Mouse (Mus musculus) liver, postnatal 0 days (tissue): ENCODE data around the gene Luzp1. TPM values are rescaled to one million over a fixed set of nuclear protein-coding genes. Genes with fewer than 3 reads are reported as not detected.

Experiments
- ATAC-seq: fragments of 200-750 bp; cut with Nextera tagmentation; 2 replicates; pipeline ENCODE4 v1.8.0; 2017; ENCODE audit warnings: mild to moderate bottlenecking, moderate library complexity
- DNase-seq: peaks from one replicate; pipeline ENCODE4 v3.0.0-alpha.2; 2016
- H3K27ac ChIP-seq: fragments of 300-500 bp; sonication (generic); 2 replicates; pipeline ENCODE4 v1.5.1; 2014; ENCODE audit warnings: antibody characterized with exemption, moderate library complexity, mild to moderate bottlenecking, low read depth
- H3K27me3 ChIP-seq: fragments of 300-500 bp; sonication (generic); 2 replicates; pipeline ENCODE4 v1.6.1; 2014; ENCODE audit warnings: low read length, control low read depth, mixed read lengths; ENCODE audit not compliant: insufficient read depth
- H3K36me3 ChIP-seq: fragments of 300-500 bp; sonication (generic); replicated peaks from 2 replicates; pipeline ENCODE4 v1.6.1; 2014; ENCODE audit warnings: mild to moderate bottlenecking, control low read depth, low read length, moderate library complexity, mixed read lengths; ENCODE audit not compliant: insufficient read depth
- H3K4me1 ChIP-seq: fragments of 300-500 bp; sonication (generic); 2 replicates; pipeline ENCODE4 v1.6.1; 2014; ENCODE audit warnings: antibody characterized with exemption, mild to moderate bottlenecking, control low read depth; ENCODE audit not compliant: insufficient read depth
- H3K4me2 ChIP-seq: fragments of 300-500 bp; sonication (generic); 2 replicates; pipeline ENCODE4 v1.6.1; 2014; ENCODE audit warnings: low read depth, mild to moderate bottlenecking, low read length, moderate library complexity, mixed read lengths
- H3K4me3 ChIP-seq: fragments of 300-500 bp; sonication (generic); 2 replicates; pipeline ENCODE4 v1.5.1; 2014; ENCODE audit warnings: low read depth, low read length
- H3K9ac ChIP-seq: fragments of 300-500 bp; sonication (generic); replicated peaks from 2 replicates; pipeline ENCODE4 v1.6.1; 2014; ENCODE audit warnings: mild to moderate bottlenecking, moderate library complexity
- H3K9me3 ChIP-seq: fragments of 300-500 bp; sonication (generic); 2 replicates; pipeline ENCODE4 v1.6.1; 2016; ENCODE audit warnings: mild to moderate bottlenecking, control low read depth, low read length, mixed read lengths
- CTCF ChIP-seq: sonication (generic); IDR thresholded peaks from 2 replicates; pipeline ENCODE4 v1.5.1; 2016; ENCODE audit warnings: antibody characterized with exemption, low read depth
- EP300 ChIP-seq: IDR thresholded peaks from 2 replicates; pipeline ENCODE4 v1.6.1; 2016; ENCODE audit warnings: antibody characterized with exemption, low read depth, mild to moderate bottlenecking
- WGBS: fragments of 180-500 bp; shearing (Covaris S2); extraction: QIAGEN DNeasy Blood & Tissue Kit; methylation state at CpG from one replicate; pipeline ENCODE4 v1.1.7; 2014; ENCODE audit not compliant: insufficient replicate concordance; 5-methylcytosine and 5-hydroxymethylcytosine counted together
- polyA plus RNA-seq: library from polyadenylated mRNA; unstranded; fragments of >200 nt; fragmentation: Nextera tagmentation; extraction: Ambion mirVana; gene quantifications from 2 replicates; pipeline ENCODE4 v1.2.1, GENCODE M21; 2015

Luzp1 gene
- polyA plus RNA-seq, 1 experiment from 2014 or later: 18.1 TPM

GRCm38 (mm10) chr4:136602568-136602967 is 133.0 kb downstream of the Luzp1 start, which contains the start of gene Kdm1a:
Gene Kdm1a, minus strand, starts transcription at chr4:136602723.
- DNase-seq (peak; percentile 97), ATAC-seq (peak; percentile 94)
- no peaks in the 10 kb centered on the region for H3K27me3 ChIP-seq
- peak within 1 kb of the TSS; percentile 92 for H3K27ac ChIP-seq
- under 1% methylated on average over 39 of the region's 45 CpGs for WGBS
- H3K9me3 ChIP-seq: no peaks in the 10 kb centered on the region
- TF ChIP-seq EP300 (no peak), CTCF (peak; percentile 98)
- H3K4me3 ChIP-seq: peak within 1 kb of the TSS; percentile 78
- H3K4me2 ChIP-seq: peak within 1 kb of the TSS; percentile 74
- peaks cover 16% of the 10 kb centered on the region for H3K4me1 ChIP-seq
- no peaks in the 10 kb centered on the region for H3K36me3 ChIP-seq
- peak within 1 kb of the TSS; percentile 88 for H3K9ac ChIP-seq

Other genes with a start within 250 kb of the Luzp1 start
- 37.6 and 41.7 TPM in 2 replicates for gene Tcea3, start 222.0 kb upstream of the Luzp1 start, polyA plus RNA-seq
- 1.6 and 1.9 TPM in 2 replicates for gene Zfp46, start 185.1 kb upstream of the Luzp1 start, polyA plus RNA-seq
- 36.6 and 39.1 TPM in 2 replicates for gene Hnrnpr, start 158.8 kb upstream of the Luzp1 start, polyA plus RNA-seq
- not detected in 2 replicates for gene Htr1d, start 46.2 kb upstream of the Luzp1 start, polyA plus RNA-seq
- gene 6030445D17Rik, start 7.5 kb upstream of the Luzp1 start, polyA plus RNA-seq: 0.12 TPM in 1 of 2 replicates, not detected in the other
- gene Kdm1a, start 133.0 kb downstream of the Luzp1 start, polyA plus RNA-seq: 6.3 and 6.8 TPM in 2 replicates
- gene Tex46, start 140.7 kb downstream of the Luzp1 start, polyA plus RNA-seq: not detected in 2 replicates
- not detected in 2 replicates for gene Lactbl1, start 152.9 kb downstream of the Luzp1 start, polyA plus RNA-seq